Mouse (Mus musculus) neural tube, embryonic 15.5 days (tissue): Measurements from ENCODE around the gene Glrx3. TPM values are rescaled to one million over a fixed set of nuclear protein-coding genes. Genes with fewer than 3 reads are reported as not detected.

ENCODE experiments used
- polyA plus RNA-seq: library from polyadenylated mRNA; unstranded; fragments of >200 nt; fragmentation: Nextera tagmentation; extraction: Ambion mirVana; gene quantifications from 2 replicates; pipeline ENCODE4 v1.2.1, GENCODE M21; 2015

The Glrx3 gene
- polyA plus RNA-seq, 1 experiment from 2014 or later: 280 TPM

Other genes starting within 250 kb of the Glrx3 start
- 16.6 and 22.4 TPM in 2 replicates for gene Ebf3, start 123.2 kb upstream of the Glrx3 start, polyA plus RNA-seq
- gene 9430038I01Rik, start 26.9 kb upstream of the Glrx3 start, polyA plus RNA-seq: 15.5 and 17.0 TPM in 2 replicates